Mouse (Mus musculus): ENCODE results near the gene Ptprcap. TPM values are rescaled to one million over a fixed set of nuclear protein-coding genes. Genes with fewer than 3 reads are reported as not detected.

Gene Ptprcap
- total RNA-seq, 2 experiments from 2014 or later, result 8.3 to 22.9 TPM

- no peak for ATAC-seq (replicated peaks; ENCODE audit: low FRiP score, poor library complexity, severe bottlenecking)
Observed at GRCm38 (mm10) chr19:4190831-4191334, 37.5 kb downstream of the Ptprcap start, which contains the start of gene Tbc1d10c. Gene Tbc1d10c (minus strand): TSS chr19:4191284.

DNA sequence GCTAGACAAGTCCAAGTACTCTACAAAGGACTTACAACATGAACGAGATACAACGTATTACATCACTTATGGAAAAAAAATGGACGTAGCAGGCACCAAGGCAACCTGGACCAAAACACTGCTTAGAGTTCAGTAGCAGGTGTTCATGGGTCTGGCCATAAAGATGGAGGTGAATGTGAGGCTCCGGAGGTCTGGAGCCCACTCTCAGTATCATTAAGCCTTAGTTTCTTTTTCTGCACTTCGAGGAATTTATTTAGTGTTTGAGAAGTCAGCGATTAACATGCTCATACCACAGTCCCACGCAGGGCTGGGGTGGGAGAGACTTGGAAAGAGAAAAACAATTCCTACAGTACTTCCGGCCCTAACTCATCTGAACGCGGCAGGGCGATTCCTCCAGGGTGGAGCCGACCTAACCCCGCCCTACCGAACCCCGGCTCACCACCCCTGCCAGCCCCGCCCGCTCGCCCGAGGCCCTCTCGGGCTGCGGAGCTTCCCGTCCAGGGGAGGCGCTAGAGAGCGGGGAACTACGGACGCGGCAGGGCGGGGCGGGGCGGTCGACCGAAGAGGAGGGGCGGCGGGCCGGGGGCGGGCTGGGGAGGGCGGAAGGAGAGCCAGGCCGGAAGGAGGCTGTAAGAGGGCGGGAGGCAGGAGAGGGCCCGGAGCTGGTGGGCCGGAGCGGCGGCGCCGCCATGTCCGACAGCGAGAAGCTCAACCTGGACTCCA is 38.3 kb downstream of the Ptprcap start, which contains the start of gene Ppp1ca:
Gene Ppp1ca, plus strand, starts transcription at position 538 of the 723 bp plus-strand sequence.
- peak; percentile 90 for ATAC-seq (replicated peaks; ENCODE audit: low FRiP score, poor library complexity, severe bottlenecking)

- ATAC-seq (replicated peaks; ENCODE audit: low FRiP score, poor library complexity, severe bottlenecking), result peak; percentile 13; the same call in 1 of the 2 replicates
Observed at GRCm38 (mm10) chr19:4192251-4192985, 39.0 kb downstream of the Ptprcap start.

GRCm38 (mm10) chr19:4193129-4193528 is 39.7 kb downstream of the Ptprcap start:
- no peak for ATAC-seq (replicated peaks; ENCODE audit: low FRiP score, poor library complexity, severe bottlenecking)

DNA sequence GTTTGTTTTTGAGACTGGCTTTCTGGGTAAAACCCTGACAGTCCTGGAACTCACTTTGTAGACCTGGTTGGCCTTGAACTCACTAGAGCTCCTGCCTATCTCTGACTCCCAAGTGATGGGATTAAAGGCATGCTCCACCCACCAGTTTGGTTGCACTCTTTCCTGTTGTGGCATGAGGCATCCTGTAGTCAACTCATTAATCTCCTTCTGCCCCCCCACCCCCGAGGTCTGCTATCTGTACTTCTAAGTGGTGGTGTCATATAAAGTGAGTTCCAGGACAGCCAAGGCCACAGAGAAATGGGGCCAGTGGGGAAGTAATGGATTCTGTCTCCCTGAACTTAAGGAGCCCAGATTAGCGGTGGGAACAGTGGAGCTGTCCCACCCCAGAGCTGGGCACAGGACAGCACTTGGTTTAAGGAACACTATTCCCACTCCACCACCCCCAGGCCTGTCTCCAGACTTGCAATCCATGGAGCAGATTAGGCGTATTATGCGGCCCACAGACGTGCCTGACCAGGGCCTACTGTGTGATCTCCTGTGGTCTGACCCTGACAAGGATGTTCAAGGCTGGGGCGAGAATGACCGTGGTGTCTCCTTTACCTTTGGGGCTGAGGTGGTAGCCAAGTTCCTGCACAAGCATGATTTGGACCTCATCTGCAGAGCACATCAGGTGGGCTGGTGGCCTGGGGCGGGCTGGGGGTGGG is 40.8 kb downstream of the Ptprcap start:
- ATAC-seq (replicated peaks; ENCODE audit: low FRiP score, poor library complexity, severe bottlenecking), result no peak

DNA sequence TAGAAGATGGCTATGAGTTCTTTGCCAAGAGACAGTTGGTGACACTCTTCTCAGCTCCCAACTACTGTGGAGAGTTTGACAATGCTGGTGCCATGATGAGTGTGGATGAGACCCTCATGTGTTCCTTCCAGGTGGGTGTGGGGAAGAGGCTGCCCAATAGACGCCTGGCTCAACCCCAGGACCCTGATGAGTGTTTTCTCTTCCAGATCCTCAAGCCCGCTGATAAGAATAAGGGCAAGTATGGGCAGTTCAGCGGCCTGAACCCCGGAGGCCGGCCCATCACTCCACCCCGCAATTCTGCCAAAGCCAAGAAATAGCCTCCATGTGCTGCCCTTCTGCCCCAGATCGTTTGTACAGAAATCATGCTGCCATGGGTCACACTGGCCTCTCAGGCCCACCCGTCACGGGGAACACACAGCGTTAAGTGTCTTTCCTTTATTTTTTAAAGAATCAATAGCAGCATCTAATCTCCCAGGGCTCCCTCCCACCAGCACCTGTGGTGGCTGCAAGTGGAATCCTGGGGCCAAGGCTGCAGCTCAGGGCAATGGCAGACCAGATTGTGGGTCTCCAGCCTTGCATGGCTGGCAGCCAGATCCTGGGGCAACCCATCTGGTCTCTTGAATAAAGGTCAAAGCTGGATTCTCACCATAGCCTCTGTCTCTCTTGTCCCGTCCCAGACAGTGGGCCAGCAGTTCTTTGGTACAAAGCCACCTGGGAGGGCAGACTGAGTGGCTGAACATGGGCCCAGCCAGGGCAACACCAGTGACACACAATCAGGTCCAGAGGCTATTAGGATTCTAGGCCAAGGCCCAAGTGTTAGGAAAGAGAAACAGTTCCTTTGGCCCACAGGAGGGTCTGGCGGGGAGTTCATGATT is 41.6 kb downstream of the Ptprcap start:
- no peak for ATAC-seq (replicated peaks; ENCODE audit: low FRiP score, poor library complexity, severe bottlenecking)

DNA sequence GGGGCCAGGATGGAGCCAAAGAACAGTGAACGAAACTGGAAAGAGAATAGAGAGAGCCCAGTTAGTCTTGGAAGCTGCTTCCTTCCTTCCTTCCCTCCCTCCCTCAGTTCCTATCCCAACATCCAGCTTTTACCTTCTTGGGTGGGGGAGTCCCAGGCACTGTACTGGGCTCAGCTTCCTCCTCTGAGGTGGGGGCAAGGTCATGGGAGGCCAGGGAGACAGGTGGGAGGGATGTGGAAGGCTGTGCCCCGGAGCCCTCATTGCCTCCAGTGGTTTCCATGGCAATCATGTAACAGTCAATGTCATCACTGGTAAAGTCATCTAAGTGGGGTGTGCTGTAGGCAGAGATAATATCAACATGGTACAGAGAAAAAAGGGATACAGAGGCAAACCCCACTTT is 42.6 kb downstream of the Ptprcap start:
- ATAC-seq (replicated peaks; ENCODE audit: low FRiP score, poor library complexity, severe bottlenecking), result no peak

- no peak for ATAC-seq (replicated peaks; ENCODE audit: low FRiP score, poor library complexity, severe bottlenecking)
Observed at GRCm38 (mm10) chr19:4196548-4196947, 43.1 kb downstream of the Ptprcap start.

GRCm38 (mm10) chr19:4197180-4197579 is 43.8 kb downstream of the Ptprcap start:
- no peak for ATAC-seq (replicated peaks; ENCODE audit: low FRiP score, poor library complexity, severe bottlenecking)

DNA sequence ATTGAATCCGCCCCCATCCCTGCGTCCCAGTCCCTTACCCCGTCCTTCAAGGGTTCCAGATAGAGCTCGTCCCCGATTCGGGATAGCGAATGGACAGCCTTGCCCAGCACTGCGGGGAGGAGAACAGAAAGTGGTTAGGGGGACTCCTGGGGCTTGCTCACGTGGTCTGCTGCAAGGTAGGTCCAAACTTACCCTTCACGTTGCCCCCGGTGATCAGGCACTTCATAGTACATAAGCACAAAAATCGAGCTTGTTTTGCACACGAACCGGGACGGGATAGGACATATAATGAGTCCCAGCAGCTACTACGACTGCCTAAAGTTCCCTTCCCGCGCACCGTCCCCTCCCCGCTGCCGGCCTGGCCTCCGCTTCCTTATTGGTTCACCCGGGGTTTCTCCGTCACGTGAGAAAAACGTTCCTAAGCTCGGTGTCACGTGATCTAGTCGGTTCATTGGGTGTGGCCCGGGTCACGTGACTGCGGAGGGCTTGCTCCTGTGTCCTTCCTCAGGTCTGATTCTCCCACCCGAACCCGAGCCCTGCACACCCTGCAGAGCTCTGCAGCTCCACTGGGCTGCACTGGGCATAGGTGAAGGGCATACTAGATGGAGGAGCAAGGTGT is 48.0 kb downstream of the Ptprcap start, which contains the start of gene Rad9a:
Gene Rad9a, minus strand, starts transcription at position 372 of the 619 bp plus-strand sequence.
- ATAC-seq (replicated peaks; ENCODE audit: low FRiP score, poor library complexity, severe bottlenecking), result peak; percentile 89

DNA sequence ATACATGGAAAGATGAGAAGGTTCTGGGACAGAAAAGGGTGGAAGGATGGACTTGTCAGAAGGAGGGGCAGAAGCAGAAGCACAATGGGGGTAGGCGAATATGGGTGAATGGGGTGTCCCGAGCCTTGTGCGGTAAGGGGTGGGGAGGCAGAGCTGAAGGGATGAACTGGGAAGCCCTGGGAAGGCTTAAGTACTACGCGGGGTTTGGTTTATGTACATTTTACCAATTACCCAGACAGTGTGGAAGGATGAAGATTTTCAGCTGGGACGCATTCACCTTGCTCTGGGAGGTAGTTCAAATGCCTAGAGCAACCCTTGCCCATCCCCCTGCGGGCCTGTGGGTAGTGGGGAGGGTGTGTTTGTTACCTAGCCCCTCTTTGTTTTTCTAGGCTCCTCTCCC is 48.7 kb downstream of the Ptprcap start:
- no peak for ATAC-seq (replicated peaks; ENCODE audit: low FRiP score, poor library complexity, severe bottlenecking)

GRCm38 (mm10) chr19:4203148-4203547 is 49.7 kb downstream of the Ptprcap start:
- ATAC-seq (replicated peaks; ENCODE audit: low FRiP score, poor library complexity, severe bottlenecking), result no peak

- no peak for ATAC-seq (replicated peaks; ENCODE audit: low FRiP score, poor library complexity, severe bottlenecking)
Observed at GRCm38 (mm10) chr19:4203604-4204326, 50.4 kb downstream of the Ptprcap start.

GRCm38 (mm10) chr19:4204889-4205288 is 51.5 kb downstream of the Ptprcap start:
- no peak for ATAC-seq (replicated peaks; ENCODE audit: low FRiP score, poor library complexity, severe bottlenecking)

Data from erythroblast, adult 5-6 weeks (primary cell).